Mouse (Mus musculus) cerebellum, adult (tissue): ENCODE data around the gene Supt3.

Experiments
- ATAC-seq: cut with Nextera tagmentation; 2 replicates; pipeline ENCODE4 v1.9.2; 2017; ENCODE audit warnings: mild to moderate bottlenecking, moderate library complexity, mixed read lengths; ENCODE audit not compliant: insufficient number of reproducible peaks, low FRiP score, low TSS enrichment

Gene Supt3

DNA sequence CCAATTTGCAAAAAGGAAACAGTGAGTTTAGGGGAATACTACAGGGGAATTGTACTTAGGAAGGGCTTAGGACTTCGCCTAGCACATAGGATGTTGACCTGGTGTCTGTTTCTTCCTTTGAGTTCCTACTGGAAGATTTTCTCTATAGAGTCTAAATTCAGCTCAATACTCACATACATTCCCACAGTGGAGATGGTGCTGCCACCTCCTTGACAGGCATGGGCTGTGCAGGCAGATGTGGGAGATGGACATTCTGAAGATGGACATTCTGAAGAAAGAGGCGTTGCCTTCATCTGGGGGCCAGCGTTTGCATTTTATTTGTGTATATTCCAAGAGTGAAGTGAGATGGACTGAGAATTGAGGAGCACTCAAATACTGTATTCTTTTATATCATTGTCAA is 269.6 kb downstream of the Supt3 start:
- no peak for ATAC-seq

DNA sequence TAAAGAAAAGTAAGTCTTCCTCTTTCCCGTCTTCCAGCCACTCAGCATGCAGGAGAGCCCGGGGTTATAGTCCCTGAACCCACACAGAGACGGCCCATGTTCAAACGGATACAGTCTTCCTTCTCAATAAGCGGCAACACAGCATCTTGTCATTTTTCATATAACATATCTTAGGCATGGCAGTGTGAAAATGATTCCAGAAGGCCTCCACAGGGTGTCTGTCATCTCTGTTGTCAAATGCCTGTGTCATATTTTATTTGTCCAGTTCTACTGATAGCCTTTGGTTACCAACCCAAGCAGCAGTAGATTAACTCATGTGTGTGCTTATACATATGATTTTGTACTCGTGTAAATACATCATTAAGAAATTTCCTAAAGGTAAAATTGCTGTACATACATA is 270.3 kb downstream of the Supt3 start:
- no peak for ATAC-seq

DNA sequence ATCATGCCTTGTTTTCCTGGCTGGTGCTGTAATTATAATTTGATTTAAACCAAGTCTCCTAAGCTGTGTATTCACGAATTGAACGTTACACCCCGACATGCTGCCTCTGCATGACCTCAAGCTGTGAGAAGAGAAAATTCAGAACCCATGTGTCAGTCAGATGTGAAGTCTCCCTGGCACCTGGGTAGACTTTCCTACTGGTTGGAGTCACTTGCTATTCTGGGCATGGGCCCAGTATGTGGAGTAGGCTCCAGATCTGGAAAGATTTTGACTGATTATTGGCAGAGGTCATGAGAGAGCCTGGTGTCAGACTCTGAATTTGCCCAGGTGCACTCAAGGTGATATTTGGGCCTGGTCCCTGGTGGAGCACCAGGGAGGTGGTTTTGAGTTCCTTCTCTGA is 275.0 kb downstream of the Supt3 start:
- ATAC-seq, result no peak

DNA sequence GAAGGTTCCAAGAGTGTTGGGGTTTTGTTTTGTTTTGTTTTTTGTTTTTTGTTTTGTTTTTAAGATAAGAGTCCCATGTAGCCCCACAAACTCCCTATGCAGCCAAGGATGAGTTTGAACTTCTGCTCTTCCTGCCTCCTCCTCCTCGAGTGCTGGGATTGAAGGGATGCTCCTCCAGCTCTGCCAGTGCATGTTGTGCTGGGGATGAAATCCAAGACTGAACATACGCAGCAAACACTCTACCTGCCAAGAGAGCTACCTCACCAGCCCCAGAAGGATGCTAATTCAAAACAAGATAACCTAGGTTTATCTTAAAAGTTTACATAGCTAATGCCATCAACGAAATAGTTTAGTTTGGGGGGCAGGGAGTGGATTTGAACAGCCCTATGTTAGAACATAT is 276.4 kb downstream of the Supt3 start:
- no peak for ATAC-seq

DNA sequence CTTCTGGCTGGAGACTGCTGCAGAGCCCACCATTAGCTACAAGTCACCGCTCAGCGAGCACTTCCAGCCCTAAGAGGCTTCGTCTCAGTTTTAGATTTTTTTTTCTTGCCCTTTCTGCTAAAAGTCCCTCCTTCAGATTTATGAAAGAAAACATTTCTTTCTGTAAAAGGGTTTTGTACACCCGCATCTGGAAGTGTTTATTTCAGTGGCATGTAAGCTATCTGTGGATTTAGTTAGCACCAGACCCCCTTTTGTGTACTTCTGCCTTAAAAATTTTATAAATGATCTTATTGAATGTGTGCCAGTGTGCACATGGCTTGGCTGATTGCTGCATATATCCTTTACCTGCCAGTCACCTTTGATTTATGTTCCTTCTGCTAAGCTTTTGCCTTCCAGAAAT is 277.6 kb downstream of the Supt3 start:
- ATAC-seq, result no peak

DNA sequence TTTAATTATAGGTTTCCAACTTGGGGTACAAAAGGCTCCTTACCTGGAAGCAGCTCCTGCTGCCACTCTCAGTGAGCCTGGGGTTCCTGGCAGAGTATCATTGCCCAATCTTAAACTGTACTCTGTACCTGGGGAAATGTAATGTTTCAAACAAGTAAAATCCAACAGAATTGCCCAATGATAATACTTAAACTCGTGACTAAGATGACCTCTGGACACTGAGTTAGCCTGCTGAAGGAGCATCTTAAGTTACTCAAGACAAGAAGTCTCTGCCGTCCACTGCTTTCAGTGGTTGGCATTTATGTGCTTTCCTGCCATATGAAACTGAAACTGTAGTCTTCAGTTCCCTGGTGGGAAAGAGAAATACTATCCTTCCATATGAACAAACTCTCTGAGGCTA is 279.9 kb downstream of the Supt3 start:
- ATAC-seq, result no peak

DNA sequence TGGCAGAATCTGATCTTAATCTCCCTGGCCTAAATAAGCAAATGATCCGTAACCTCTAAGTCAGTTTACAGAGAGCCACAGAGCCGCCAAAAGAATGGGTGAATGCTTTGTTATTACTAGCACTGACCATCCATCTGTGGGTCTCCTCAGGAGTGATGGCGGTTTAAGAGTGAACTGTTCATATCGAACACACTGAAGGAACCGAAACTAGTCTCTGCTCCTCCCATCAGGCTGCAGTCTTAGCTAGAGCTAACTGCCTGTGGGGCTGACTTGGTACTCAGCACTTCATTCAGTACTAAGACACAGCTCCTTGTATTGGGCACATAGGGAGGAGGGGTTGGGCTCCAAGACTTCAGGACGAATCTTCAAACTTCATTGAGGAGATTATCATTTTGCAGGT is 280.8 kb downstream of the Supt3 start:
- ATAC-seq, result no peak

DNA sequence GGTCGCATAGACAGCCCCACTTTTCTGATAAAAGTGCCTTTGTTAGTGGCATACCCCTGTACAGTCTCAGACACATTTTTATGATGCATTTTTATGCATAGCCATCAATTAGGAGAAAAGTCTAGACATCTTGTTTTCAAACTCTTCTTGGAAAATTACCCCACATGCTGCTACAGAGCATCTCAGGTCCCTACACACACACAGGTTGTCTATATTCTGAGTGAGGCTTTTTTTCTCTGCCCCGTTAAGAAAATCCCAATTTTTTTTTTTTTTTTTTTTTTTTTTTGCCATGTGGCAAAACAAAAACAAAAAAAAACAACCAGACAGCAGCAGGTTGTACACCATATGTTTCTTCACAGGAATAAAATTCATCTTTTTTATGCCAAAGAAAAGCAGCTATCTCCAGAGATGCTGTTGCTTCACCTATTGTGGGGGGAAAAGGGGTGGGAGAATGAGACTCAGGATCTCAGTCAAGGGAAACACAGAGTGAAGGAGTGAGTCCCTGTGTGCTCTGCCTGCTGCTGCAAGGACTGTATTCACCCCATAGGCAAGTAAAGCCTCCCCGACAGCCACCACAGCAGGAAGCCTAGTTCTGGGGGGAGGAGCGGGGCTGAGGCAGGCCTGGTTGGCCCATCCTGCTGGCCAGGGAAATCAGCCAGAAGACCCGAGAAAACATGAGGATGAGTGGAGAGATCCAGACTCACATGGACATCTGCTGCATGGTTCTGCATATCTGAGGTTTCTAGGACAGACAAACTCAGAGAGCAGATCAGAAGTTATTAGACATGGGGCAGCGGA is 281.8 kb downstream of the Supt3 start:
- ATAC-seq, result 0 out of 2 replicates have a peak, but pooled peaks have one; percentile 36

DNA sequence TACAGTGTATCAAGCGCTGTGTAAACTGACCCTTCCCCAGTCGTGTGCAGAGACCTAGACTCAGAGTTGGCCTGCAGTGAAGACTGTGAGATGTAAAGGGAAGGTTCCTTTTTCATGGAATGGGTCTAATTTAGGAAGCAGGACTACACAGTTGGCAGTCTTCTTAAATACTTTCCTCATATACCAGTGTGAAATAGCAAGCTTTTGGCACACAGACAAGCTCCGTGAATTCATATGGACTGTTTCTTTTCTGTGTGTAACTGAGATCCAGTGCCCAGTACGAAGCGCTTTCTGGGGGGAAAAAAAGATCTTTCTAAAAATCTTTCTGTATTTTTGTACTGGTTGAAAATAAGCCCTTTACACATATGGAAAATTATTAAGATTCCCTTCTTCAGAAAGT is 286.8 kb downstream of the Supt3 start:
- no peak for ATAC-seq

DNA sequence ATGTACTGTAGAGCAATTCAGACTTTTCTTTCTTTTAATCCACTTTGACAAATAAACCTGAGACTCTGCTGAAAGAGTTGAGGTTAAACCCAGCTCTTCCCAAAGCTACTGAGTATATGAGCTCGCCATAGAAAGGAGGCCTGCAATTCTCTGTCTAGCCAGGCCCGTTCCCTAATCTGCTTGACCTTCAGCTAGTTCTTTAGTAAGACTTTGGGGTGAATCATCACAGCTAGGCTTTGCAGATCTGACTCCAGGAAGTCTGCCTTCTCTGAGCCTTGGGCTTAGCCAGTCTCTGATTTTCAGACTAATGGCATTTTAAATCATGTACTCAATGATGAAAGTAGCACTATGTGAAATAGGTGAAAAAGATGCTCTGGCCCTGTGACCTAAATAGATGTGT is 288.5 kb downstream of the Supt3 start:
- ATAC-seq, result no peak

DNA sequence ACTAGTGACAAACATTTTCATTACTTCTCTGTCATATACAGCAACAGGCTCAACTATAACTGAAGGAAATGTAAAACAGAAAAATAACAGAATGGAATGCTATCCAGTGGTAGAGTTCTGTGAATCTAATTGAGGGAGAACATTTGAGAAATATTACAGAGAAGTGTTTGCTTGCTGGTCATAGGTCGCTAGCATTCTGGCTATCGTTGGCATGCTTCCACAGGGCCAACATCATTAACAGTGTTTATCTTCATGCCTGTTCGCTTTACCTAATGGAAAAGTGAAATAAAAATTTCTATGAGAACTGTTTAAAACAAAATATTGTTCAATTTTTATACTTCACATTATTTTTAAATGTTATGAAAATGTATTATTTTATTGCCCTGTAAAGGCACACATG is 290.5 kb downstream of the Supt3 start:
- ATAC-seq, result no peak

DNA sequence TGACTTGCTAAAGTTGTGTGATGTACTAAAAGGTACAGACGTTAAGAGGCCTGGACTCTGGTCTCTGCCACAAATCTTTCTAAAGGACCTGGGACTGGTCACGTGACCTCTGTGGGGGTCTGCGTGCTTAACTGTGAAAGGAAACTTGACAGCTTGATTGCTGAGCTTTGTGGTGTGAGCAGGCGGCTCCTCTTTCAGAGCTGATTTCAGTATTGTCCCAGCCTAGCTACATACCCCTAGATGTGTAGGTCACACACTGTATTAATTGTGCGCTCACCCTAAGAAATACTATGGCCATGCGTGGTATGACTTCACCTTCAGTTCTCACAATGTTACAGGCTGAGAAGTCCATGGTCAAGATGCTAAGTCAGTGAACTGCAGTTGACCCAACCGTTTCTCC is 291.4 kb downstream of the Supt3 start:
- no peak for ATAC-seq

DNA sequence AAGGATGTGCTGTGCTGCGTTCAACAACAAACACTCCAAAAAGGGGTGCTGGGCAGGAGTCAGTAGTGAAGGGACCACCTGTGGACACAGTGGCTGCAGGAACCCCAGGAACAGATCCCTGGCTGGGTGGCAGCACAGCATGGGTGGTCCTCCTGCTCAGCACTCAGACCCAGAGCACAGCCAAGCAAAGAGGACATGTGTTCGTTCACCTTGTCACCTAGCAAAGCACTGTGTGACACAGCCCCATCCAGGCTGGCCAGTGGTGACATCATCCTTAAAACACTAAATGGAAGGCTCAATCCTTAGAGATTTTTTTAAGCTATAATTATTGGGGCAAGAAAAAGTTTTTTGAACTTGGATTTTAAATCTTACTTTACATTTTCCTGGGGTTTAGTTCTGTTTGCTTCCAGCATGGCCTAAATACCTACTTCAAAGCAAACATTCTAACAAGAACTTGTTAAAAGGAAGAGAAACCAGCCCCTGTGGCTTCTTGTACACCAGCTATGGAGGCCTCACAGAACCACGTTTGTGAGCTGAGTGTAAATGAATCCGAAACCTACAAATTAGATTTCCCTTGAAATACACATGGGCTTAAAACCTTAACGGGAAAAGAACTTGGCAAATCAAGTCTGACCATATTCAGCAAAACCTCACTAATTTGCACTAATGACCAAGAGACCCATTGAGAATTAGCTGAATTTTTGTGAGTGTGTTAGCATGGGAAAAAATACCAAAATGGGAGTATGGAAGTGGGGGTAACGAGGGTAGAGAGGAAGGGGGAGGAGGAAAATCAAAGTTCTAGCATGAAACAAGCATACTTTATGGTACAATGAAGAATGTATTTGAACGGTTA is 295.8 kb downstream of the Supt3 start:
- no peak for ATAC-seq

DNA sequence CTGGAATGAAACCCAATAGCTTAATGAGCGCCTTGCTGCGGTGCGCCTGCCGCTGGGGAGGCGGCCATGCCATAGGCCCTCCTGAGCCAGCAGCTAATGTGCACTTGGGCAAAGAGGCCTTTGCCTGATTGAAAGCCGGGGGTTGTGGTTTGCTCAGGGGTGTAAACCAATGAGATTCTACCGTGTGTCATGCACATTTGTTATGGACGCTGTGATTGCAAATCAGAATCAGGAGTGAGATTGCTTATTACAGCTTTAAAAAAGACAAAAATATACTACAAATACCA is 296.3 kb downstream of the Supt3 start:
- no peak for ATAC-seq

DNA sequence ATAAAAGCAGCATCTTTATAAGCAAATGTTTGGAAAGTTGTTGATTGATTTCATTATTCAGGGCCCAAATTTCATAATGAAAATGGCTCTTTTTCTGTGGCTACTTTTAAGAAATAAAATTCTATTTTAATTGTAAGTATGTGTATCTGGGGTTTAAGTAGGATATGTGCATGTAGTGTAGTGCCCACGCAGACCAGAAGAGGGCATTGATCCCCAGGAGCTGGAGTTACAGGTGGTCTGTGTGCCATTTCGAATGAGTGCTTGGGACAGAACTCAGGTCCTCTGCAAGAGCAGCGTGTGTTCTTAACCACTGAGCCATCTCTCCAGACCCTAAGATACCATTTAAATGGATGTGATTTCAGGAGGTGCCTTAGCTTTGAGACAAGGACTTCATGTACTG is 296.8 kb downstream of the Supt3 start:
- ATAC-seq, result no peak

DNA sequence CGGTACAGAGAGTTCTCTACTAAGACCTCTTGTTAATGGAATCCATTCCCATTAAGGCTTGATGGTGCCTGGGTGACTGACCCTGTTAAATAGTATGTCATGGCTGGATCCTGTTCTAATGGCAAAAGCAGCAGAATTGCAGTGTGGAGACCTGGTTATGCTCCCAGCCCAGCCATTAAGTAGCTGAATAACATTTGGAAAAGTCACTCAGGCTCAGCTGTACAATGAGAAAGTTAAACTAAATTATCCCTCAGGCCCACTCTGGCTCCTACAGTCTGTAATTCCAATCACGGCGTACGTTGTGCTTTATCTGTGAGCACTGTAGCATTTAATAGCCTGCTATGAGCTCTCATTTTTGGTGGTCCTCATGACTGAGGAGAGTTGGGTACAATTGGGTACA is 300.0 kb downstream of the Supt3 start:
- ATAC-seq, result no peak

DNA sequence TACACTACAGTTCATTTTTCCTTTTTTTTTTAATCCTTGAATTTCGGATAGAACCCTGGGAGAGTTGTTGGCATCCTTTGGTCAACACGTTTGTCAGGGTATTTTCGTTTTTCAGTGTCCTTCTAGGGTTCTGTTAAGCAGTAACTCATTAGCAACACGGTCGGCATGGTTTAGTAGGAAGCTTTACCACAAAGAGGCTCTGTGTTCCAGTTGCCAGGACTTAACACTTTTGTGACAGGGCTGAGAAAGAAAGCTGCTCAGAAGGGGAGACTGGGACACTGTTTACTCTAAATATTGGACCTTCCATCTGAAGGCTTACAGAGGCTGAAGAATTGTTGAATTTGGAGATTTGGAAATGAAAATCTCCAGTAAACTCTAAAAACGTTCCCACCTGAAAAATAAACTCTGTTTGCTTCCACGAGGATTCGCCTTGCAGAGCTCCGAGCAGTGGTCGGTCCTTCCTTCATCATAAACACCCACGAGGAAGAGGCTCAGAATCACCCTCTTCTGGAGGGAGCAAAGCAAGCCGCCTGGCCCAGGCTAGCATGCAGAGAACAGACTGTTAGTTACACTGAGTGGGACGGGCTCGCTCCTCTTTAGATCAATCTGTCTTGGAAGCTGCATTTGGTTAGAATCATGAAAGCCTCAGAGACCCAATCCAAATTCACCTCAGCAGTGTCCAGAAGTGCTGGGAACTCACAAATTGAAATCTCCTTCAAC is 301.1 kb downstream of the Supt3 start:
- no peak for ATAC-seq

DNA sequence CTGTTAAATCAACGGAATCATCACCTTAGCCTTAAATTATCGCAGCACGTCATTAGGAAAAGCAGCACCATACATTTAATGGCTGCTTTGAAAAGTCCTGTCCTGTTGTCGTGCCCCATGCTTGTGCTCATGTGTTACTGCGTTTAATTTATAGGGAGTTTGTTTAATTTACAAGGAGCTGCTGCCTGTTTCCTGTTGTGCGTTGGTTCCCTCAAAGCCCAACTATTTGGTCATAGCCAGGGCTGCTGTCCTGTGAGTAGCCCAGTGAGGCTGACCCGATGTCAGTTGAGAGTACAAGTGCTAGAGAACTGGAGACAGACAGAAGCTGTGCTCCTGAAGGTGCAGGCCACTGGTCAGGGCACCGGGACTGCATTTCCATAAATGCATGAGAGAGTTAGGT is 304.6 kb downstream of the Supt3 start:
- no peak for ATAC-seq

DNA sequence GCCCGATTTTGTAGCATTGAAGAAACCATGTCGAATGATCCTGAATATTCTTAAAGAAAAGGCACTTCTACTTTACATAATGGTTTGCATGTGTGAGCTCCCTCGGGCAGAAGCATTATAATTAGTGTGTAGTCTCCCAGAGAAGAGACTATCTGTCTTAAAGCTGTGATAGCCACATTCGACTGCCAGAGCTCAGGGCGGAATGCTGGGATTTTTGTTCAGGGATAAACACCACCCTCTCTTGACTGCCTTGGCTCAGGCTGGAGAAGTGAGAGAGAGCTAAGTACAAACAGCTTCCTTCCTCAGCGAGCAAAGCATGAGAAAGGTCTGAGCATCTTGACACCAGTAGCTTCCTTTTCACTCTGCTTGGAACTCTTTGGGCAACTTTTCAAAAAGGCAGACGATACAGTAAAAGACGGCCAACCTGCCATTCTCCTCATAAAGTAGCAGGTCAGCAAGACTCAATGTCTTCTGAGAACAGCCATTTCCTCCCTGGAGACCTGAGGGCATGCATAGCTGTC is 305.1 kb downstream of the Supt3 start:
- no peak for ATAC-seq

DNA sequence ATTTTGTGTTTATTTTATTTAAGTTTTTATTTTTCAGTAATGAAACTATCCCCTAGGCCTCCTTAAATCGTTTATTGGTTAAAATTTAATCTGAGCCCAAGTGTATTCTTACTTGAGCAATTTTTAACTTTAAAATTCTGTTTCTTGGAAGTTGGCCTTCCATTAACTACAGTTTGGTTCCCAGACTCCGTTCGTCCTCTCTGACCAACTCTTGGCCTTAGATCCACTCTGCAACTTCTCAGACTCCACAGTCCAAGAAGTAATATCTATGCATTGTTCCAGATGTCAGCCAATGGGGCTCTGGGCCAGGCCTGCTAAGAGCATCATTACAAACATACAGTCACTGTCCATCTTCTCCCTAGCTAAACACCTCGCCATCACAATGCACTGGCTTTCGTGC is 309.4 kb downstream of the Supt3 start:
- ATAC-seq, result no peak

DNA sequence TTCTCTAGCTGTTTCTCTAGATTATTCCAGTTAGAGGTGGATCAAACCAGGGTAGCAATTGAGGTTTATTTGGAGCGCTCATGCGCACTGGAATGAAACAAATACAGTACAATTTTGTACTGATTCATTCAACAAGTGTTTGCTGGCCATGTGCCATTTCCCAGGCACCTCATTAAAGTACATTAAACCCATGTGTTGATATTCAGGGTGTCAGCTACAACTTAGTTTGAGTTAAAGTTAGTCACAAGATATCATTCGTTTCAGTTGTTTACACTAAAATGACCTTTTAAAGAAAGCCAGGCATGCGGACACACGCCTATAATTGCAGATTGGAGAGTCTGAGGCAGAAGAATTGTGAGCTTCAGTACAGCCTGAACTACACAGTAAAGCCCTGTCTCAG is 310.1 kb downstream of the Supt3 start:
- no peak for ATAC-seq
